In genomic region chr16:20866771-20867170, GRCm38 (mm10) we compare ENCODE assay signal across 24 mouse cellular contexts.
DNase-seq lines count a peak whose midpoint lies in the region; ATAC-seq lines count a peak whose summit lies in the region.
"Had no signal": no experiment of that assay in that cellular context is flagged by ENCODE, and none has a peak within 500 bp of the region (broad histone marks: within the 10 kb centered on the region; RNA-seq: fewer than 3 reads in every experiment).

No protein-coding gene starts in this region.

- no peak overlapping the region for H3K27ac ChIP-seq in kidney, embryonic 15.5 days
- H3K27ac ChIP-seq: embryonic facial prominence, embryonic 10.5 days; embryonic facial prominence, embryonic 12.5 days; forebrain, embryonic 13.5 days; forebrain, embryonic 15.5 days had no signal

- H3K36me3 ChIP-seq in kidney, embryonic 15.5 days: no peaks in the 10 kb centered on the region
- H3K36me3 ChIP-seq: embryonic facial prominence, embryonic 10.5 days; embryonic facial prominence, embryonic 12.5 days; forebrain, embryonic 15.5 days; G1E had no signal

- WGBS in kidney, embryonic 15.5 days: 88% methylated on average over 1 of the region's 1 CpGs

- no peak overlapping the region for H3K4me3 ChIP-seq in kidney, embryonic 15.5 days (replicated peaks)
- H3K4me3 ChIP-seq: embryonic facial prominence, embryonic 10.5 days; embryonic facial prominence, embryonic 12.5 days; forebrain, embryonic 13.5 days; forebrain, embryonic 15.5 days had no signal

- no peak for ATAC-seq in kidney, embryonic 15.5 days (replicated peaks; ENCODE audit: low FRiP score)
- ATAC-seq: activated CD4-positive, CD25-positive, alpha-beta regulatory T cell, adult 4 months; CD4-positive, CD25-positive, alpha-beta regulatory T cell, adult 4 months; forebrain, embryonic 13.5 days; forebrain, embryonic 15.5 days; Patski had no signal

- no peaks in the 10 kb centered on the region for H3K4me1 ChIP-seq in kidney, embryonic 15.5 days
- H3K4me1 ChIP-seq: embryonic facial prominence, embryonic 10.5 days; embryonic facial prominence, embryonic 12.5 days; forebrain, embryonic 13.5 days; forebrain, embryonic 15.5 days had no signal

- H3K27me3 ChIP-seq in kidney, embryonic 15.5 days: no peaks in the 10 kb centered on the region
- H3K27me3 ChIP-seq: CH12.LX; embryonic facial prominence, embryonic 12.5 days; forebrain, embryonic 13.5 days; forebrain, embryonic 15.5 days had no signal

- no peaks in the 10 kb centered on the region for H3K9me3 ChIP-seq in kidney, embryonic 15.5 days (replicated peaks)
- H3K9me3 ChIP-seq: embryonic facial prominence, embryonic 10.5 days; embryonic facial prominence, embryonic 12.5 days; forebrain, embryonic 13.5 days; forebrain, embryonic 15.5 days; G1E had no signal

- H3K4me2 ChIP-seq in kidney, embryonic 15.5 days: no peak overlapping the region
- H3K4me2 ChIP-seq: embryonic facial prominence, embryonic 12.5 days; forebrain, embryonic 13.5 days; forebrain, embryonic 15.5 days had no signal

- no peak overlapping the region for H3K9ac ChIP-seq in kidney, embryonic 15.5 days
- H3K9ac ChIP-seq: embryonic facial prominence, embryonic 12.5 days; forebrain, embryonic 13.5 days; forebrain, embryonic 15.5 days had no signal

- peak; percentile 21 for DNase-seq in heart, adult 11 months
- DNase-seq in heart, adult 8-10 months (ENCODE audit: low spot score): no peak
- DNase-seq in kidney, adult 8-10 months: peak; percentile 14 to 39
- peak; percentile 17 to 26 for DNase-seq in kidney, postnatal 36 days
- no peak for DNase-seq in kidney, postnatal 25 days
- DNase-seq: adrenal gland, adult 8-10 months; adrenal gland, postnatal 14 days; adrenal gland, postnatal 36 days; B cell, adult 2 months; cerebellum, adult 11-12 months; cerebellum, adult 2 months; cerebellum, adult 9-10 months; cerebellum, postnatal 10 days; cerebellum, postnatal 25 days had no signal

Comparison
In these comparisons a context has a peak if more than half of its experiments do, and no peak if none do; other contexts are left out.
1. DNase-seq: peak in heart, adult 11 months (single experiment), kidney, adult 8-10 months (2 of 2) and kidney, postnatal 36 days (2 of 2); none in heart, adult 8-10 months (single experiment) and kidney, postnatal 25 days (0 of 2).